Mouse (Mus musculus) heart, postnatal 0 days (tissue): Measurements from ENCODE around the gene Ppp2r2c.

Experiments
- CTCF ChIP-seq: IDR thresholded peaks from 2 replicates; pipeline ENCODE4 v1.5.1; 2016; ENCODE audit warnings: antibody characterized with exemption, control low read depth, low read depth
- EP300 ChIP-seq: IDR thresholded peaks from 2 replicates; pipeline ENCODE4 v1.6.1; 2016; ENCODE audit warnings: antibody characterized with exemption, low read depth

- TF ChIP-seq CTCF (no peak), EP300 (no peak)
Observed at GRCm38 (mm10) chr5:36917245-36917644, 48.9 kb downstream of the Ppp2r2c start.
